Mouse (Mus musculus) lung, embryonic 16.5 days (tissue): ENCODE results near the gene Acsf2. TPM values are rescaled to one million over a fixed set of nuclear protein-coding genes. Genes with fewer than 3 reads are reported as not detected.
A peak's percentile ranks its signal among the peaks of the same experiment; 100 is the strongest.

Experiments
- ATAC-seq: fragments of 200-750 bp; cut with Nextera tagmentation; 2 replicates; pipeline ENCODE4 v1.8.0; 2017; ENCODE audit warnings: low read depth, mild to moderate bottlenecking, moderate library complexity
- H3K27ac ChIP-seq: fragments of 300-500 bp; sonication (generic); 2 replicates; pipeline ENCODE4 v1.5.1; 2014; ENCODE audit warnings: mild to moderate bottlenecking, control low read depth, low read length
- H3K27me3 ChIP-seq: fragments of 300-500 bp; sonication (generic); 2 replicates; pipeline ENCODE4 v1.6.1; 2014; ENCODE audit warnings: low read depth, low read length, mixed read lengths; ENCODE audit not compliant: control insufficient read depth, insufficient read depth
- H3K36me3 ChIP-seq: fragments of 300-500 bp; sonication (generic); 2 replicates; pipeline ENCODE4 v1.6.1; 2014; ENCODE audit warnings: low read length; ENCODE audit not compliant: control insufficient read depth, insufficient read depth
- H3K4me1 ChIP-seq: fragments of 300-500 bp; sonication (generic); replicated peaks from 2 replicates; pipeline ENCODE4 v1.6.1; 2014; ENCODE audit warnings: low read length, mixed read lengths; ENCODE audit not compliant: control insufficient read depth, insufficient read depth
- H3K4me2 ChIP-seq: fragments of 300-500 bp; sonication (generic); 2 replicates; pipeline ENCODE4 v1.6.1; 2014; ENCODE audit warnings: low read depth, low read length, control low read depth
- H3K4me3 ChIP-seq: fragments of 300-500 bp; sonication (generic); 2 replicates; pipeline ENCODE4 v1.5.1; 2014; ENCODE audit warnings: mild to moderate bottlenecking, low read length, control low read depth
- H3K9ac ChIP-seq: fragments of 300-500 bp; sonication (generic); 2 replicates; pipeline ENCODE4 v1.6.1; 2014; ENCODE audit warnings: low read length, control low read depth
- H3K9me3 ChIP-seq: fragments of 300-500 bp; sonication (generic); 2 replicates; pipeline ENCODE4 v1.6.1; 2016; ENCODE audit warnings: low read length; ENCODE audit not compliant: control insufficient read depth
- WGBS: fragments of 180-500 bp; shearing (Covaris S2); extraction: QIAGEN DNeasy Blood & Tissue Kit; methylation state at CpG from one replicate; pipeline ENCODE4 v1.1.7; 2014; 5-methylcytosine and 5-hydroxymethylcytosine counted together
- polyA plus RNA-seq: library from polyadenylated mRNA; unstranded; fragments of >200 nt; fragmentation: Nextera tagmentation; extraction: Ambion mirVana; gene quantifications from 2 replicates; pipeline ENCODE4 v1.2.1, GENCODE M21; 2015

The Acsf2 gene
- polyA plus RNA-seq, 1 experiment from 2014 or later: 6.6 TPM

- WGBS: 5% methylated on average over 35 of the region's 35 CpGs
- Histone ChIP-seq H3K9me3 (no peaks in the 10 kb centered on the region), H3K4me2 (peak within 1 kb of the TSS; percentile 57), H3K27me3 (no peaks in the 10 kb centered on the region), H3K27ac (0 out of 2 replicates have a peak within 1 kb of the TSS, but pooled peaks have one; percentile 6), H3K36me3 (no peaks in the 10 kb centered on the region), H3K4me3 (peak within 1 kb of the TSS; percentile 23), H3K9ac (peak within 1 kb of the TSS; percentile 64), H3K4me1 (peaks cover 16% of the 10 kb centered on the region)
- peak; percentile 74 for ATAC-seq
These were observed 37.1 kb downstream of the Acsf2 start, which contains the start of gene Chad for GRCm38 (mm10) chr11:94564437-94565150. Gene Chad, plus strand, starts transcription at chr11:94565047.

DNA sequence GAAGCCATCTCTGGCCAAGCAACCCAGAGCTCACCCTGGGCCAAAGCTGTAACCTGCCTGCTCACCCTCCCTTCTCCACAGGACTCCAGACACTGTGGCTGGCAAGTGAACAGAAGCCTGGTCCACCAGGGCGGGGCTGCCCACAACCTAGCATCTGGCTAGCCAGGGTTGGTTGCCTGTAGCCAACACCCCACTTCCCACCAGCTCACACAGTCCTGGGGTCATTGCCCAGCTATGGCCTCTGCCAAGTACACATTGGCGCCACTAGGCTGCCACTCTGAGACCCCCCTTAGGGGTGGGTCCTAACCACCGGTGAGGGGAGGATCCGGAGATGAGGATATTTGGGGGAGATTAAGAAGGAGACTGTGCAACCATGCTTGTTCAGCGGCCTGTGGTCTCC is 37.9 kb downstream of the Acsf2 start:
- peak; percentile 39; the same call in 1 of the 2 replicates for ATAC-seq
- Histone ChIP-seq H3K9me3 (no peaks in the 10 kb centered on the region), H3K27ac (no peak overlapping the region), H3K36me3 (peaks cover 4% of the 10 kb centered on the region; the same call in 1 of the 2 replicates), H3K9ac (peak overlapping the region; percentile 64), H3K4me2 (peak overlapping the region; percentile 57), H3K4me1 (peaks cover 16% of the 10 kb centered on the region), H3K4me3 (peak overlapping the region; percentile 23; the same call in 1 of the 2 replicates), H3K27me3 (no peaks in the 10 kb centered on the region)
- 45% methylated on average over 5 of the region's 5 CpGs for WGBS

DNA sequence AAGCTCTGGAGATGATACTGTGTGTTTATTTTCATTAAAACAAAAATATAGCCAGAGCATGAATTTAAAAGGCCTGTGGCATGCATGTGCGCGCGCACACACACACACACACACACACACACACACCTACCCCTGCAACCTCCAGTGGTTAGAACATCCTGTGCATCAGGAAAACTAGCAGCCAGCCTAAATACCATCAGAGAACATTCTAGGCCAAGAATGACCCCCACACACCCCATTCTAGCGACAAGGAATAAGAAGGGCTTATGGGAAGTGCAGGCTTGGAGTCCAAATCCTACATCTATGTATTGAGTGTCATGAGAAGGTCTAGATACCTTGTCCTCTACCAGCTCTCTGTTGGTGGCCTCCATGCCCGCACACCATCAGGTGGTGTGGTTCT is 38.3 kb downstream of the Acsf2 start:
- WGBS: 97% methylated on average over 5 of the region's 5 CpGs
- H3K27ac ChIP-seq: no peak overlapping the region
- no peak for ATAC-seq

DNA sequence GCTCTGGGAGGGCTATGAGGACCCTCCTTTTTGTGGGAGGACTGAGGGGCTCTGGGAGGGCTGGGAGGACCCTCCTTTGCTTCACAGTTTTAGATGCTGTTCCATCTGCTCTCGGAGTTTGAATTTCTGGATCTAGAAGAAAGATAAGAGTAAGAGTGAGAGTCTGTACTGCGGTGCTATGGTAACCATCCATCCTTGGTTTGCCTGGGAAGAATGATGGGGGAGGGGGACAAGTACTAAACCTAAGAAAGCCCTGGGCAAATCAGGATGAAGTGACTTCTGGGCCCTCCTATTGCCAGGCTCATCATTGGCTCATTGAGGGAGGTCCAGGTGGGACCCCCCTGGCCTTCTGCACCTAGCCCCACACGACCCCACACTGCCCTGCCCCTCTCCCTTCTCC is 43.4 kb downstream of the Acsf2 start:
- no peak overlapping the region for H3K4me2 ChIP-seq
- 46% methylated on average over 3 of the region's 3 CpGs for WGBS
- no peaks in the 10 kb centered on the region for H3K4me1 ChIP-seq
- peaks cover 8% of the 10 kb centered on the region for H3K36me3 ChIP-seq
- no peaks in the 10 kb centered on the region for H3K9me3 ChIP-seq
- no peak for ATAC-seq
- H3K4me3 ChIP-seq: no peak overlapping the region
- H3K9ac ChIP-seq: no peak overlapping the region
- no peaks in the 10 kb centered on the region for H3K27me3 ChIP-seq
- no peak overlapping the region for H3K27ac ChIP-seq

More for the DNA sequence above, 38.3 kb downstream of the Acsf2 start:
- H3K4me2 ChIP-seq: no peak overlapping the region
- peaks cover 4% of the 10 kb centered on the region; the same call in 1 of the 2 replicates for H3K36me3 ChIP-seq
- no peak overlapping the region for H3K9ac ChIP-seq
- H3K27me3 ChIP-seq: no peaks in the 10 kb centered on the region
- H3K9me3 ChIP-seq: no peaks in the 10 kb centered on the region
- no peak overlapping the region for H3K4me3 ChIP-seq
- H3K4me1 ChIP-seq: peaks cover 16% of the 10 kb centered on the region

DNA sequence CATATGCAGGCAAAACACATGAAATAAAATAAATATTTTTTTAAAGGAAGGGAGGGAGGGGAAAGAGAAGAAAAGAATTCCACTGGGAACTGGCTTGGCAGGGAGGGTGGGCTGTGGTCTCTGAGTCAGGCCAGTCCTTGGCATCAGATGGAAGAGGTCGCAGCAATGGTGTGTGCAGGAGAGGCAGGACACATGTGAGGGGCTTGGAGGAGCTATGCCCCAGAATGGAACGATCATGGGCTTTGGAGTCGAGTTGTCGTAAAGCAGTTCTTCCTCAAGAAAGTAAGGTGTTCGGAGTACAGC is 51.3 kb downstream of the Acsf2 start:
- Histone ChIP-seq H3K27ac (no peak overlapping the region), H3K9ac (no peak overlapping the region), H3K4me2 (no peak overlapping the region), H3K9me3 (no peaks in the 10 kb centered on the region; the same call in 1 of the 2 replicates), H3K4me1 (peaks cover 15% of the 10 kb centered on the region), H3K36me3 (no peaks in the 10 kb centered on the region), H3K4me3 (no peak overlapping the region), H3K27me3 (no peaks in the 10 kb centered on the region)
- ATAC-seq: no peak
- WGBS: 76% methylated on average over 5 of the region's 5 CpGs

DNA sequence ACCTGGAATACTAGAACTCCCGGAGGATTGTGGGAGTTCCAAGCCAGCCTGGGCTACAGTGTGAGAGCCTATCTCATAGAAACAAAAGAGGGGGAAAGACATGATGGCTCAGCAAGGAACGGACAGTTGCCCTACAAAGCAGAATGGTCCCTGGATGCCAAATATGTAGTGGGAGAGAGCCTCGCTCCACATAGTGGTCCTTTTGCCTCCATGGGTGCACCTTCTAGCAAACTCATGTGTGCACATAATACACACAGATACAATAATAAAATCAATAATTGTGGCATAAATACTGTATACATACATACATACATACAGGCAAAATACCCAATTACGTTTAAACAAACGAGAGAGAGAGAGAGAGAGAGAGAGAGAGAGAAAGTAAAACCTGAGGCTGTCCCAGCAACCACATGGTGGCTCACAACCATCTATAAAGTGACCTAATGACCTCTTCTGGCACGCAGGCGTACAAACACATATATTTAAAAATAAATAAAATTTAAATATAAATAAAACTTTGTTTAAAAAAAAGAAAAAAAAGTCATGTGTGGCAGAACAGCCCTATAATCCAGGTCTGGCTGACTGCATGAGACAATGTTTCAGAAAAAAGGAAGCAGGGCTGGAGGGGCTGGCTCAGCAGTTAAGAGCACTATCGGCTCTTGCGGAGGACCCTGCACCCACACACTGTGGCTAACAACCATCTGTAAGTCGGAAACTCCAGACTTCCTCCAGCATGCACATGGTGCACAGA is 51.8 kb downstream of the Acsf2 start:
- Histone ChIP-seq H3K27me3 (no peaks in the 10 kb centered on the region), H3K27ac (no peak overlapping the region; the same call in 1 of the 2 replicates), H3K4me2 (peak overlapping the region; percentile 98; the same call in 1 of the 2 replicates), H3K4me1 (peaks cover 15% of the 10 kb centered on the region), H3K36me3 (no peaks in the 10 kb centered on the region), H3K9ac (no peak overlapping the region; the same call in 1 of the 2 replicates), H3K9me3 (no peaks in the 10 kb centered on the region; the same call in 1 of the 2 replicates), H3K4me3 (no peak overlapping the region)
- no peak for ATAC-seq
- 56% methylated on average over 10 of the region's 10 CpGs for WGBS

GRCm38 (mm10) chr11:94548888-94549690 is 52.6 kb downstream of the Acsf2 start, which contains the start of gene Rsad1:
Gene Rsad1, minus strand, starts transcription at chr11:94549255.
- peak within 1 kb of the TSS; percentile 98 for H3K4me2 ChIP-seq
- no peaks in the 10 kb centered on the region for H3K36me3 ChIP-seq
- no peaks in the 10 kb centered on the region; the same call in 1 of the 2 replicates for H3K9me3 ChIP-seq
- 2% methylated on average over 49 of the region's 49 CpGs for WGBS
- peak within 1 kb of the TSS; percentile 87 for H3K27ac ChIP-seq
- H3K4me1 ChIP-seq: peaks cover 18% of the 10 kb centered on the region
- H3K4me3 ChIP-seq: peak within 1 kb of the TSS; percentile 73
- H3K9ac ChIP-seq: peak within 1 kb of the TSS; percentile 82
- no peaks in the 10 kb centered on the region for H3K27me3 ChIP-seq
- ATAC-seq: peak; percentile 90

DNA sequence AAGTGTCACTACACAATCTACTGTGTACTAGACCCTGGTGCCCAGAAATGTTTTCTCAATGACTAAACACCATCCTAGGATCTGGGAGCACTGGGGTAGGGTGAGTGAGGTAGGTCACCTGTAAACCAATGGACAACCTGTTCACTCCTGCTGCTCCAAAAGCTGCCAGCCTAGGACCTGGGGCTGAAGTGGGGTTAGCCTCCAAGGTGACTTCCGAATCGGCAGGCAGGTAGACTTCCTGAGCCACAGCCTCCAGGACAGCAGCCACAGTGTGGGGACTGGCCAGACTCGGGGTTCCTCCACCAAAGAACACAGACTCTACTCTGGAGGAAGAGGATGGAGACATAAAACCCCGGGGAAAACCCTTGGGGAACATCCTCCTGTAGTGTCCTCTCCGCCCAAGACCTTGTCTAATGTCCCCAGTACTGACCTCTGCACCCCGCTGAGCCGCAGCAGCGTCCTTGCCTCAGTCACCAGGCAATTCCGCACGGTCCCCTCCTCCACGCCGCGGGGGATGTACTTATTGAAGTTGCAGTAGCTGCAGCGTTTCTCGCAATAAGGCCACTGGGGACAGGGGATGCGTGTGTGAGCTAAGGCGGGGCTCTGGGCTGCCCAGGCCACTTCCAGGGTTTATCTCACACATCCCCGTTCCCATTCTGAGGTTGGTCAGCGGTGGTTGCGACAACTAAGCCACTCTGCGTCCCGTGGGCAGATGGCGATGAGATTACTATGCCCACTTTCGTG is 53.5 kb downstream of the Acsf2 start:
- Histone ChIP-seq H3K4me1 (peaks cover 18% of the 10 kb centered on the region), H3K4me3 (peak overlapping the region; percentile 73), H3K9me3 (no peaks in the 10 kb centered on the region; the same call in 1 of the 2 replicates), H3K36me3 (no peaks in the 10 kb centered on the region), H3K9ac (peak overlapping the region; percentile 82), H3K27ac (no peak overlapping the region), H3K27me3 (no peaks in the 10 kb centered on the region), H3K4me2 (peak overlapping the region; percentile 98)
- 9% methylated on average over 24 of the region's 24 CpGs for WGBS
- peak; percentile 11; the same call in 1 of the 2 replicates for ATAC-seq
